Mouse (Mus musculus): ENCODE results near the gene Afmid.

- TF ChIP-seq EP300 (IDR thresholded peaks at IDR 0.05; ENCODE audit: low read depth) (no peak), CTCF (IDR thresholded peaks at IDR 0.05; ENCODE audit: low read depth) (no peak)
Measured at GRCm38 (mm10) chr11:117809407-117810311, 16.1 kb upstream of the Afmid start, which contains the start of the genes Gm20708 and Syngr2.
